Mouse (Mus musculus) kidney, adult 18-20 months (tissue): ENCODE data around the gene Zbtb17.

Experiments
- DNase-seq: peaks from one replicate; pipeline ENCODE4 v3.0.0; 2021

The Zbtb17 gene

GRCm38 (mm10) chr4:141460481-141460880, 16.0 kb downstream of the Zbtb17 start:
- DNase-seq = no peak

- no peak for DNase-seq
Observed at GRCm38 (mm10) chr4:141461088-141461487, 16.6 kb downstream of the Zbtb17 start.

- DNase-seq = no peak
Observed at GRCm38 (mm10) chr4:141461576-141461975, 17.1 kb downstream of the Zbtb17 start.

GRCm38 (mm10) chr4:141463472-141463871, 19.0 kb downstream of the Zbtb17 start:
- peak; percentile 69 for DNase-seq

GRCm38 (mm10) chr4:141464722-141465121, 20.3 kb downstream of the Zbtb17 start:
- no peak for DNase-seq

- no peak for DNase-seq
Observed at GRCm38 (mm10) chr4:141465512-141466288, 21.2 kb downstream of the Zbtb17 start.

GRCm38 (mm10) chr4:141466289-141466795, 21.9 kb downstream of the Zbtb17 start:
- DNase-seq = no peak

- no peak for DNase-seq
Observed at GRCm38 (mm10) chr4:141466844-141467580, 22.6 kb downstream of the Zbtb17 start.

GRCm38 (mm10) chr4:141467581-141467927, 23.1 kb downstream of the Zbtb17 start:
- DNase-seq = no peak

- no peak for DNase-seq
Observed at GRCm38 (mm10) chr4:141468576-141468975, 24.1 kb downstream of the Zbtb17 start.

- DNase-seq = no peak
Observed at GRCm38 (mm10) chr4:141469343-141469742, 24.9 kb downstream of the Zbtb17 start.

GRCm38 (mm10) chr4:141471491-141471890, 27.0 kb downstream of the Zbtb17 start:
- DNase-seq = no peak

- no peak for DNase-seq
Observed at GRCm38 (mm10) chr4:141472641-141473321, 28.3 kb downstream of the Zbtb17 start.

GRCm38 (mm10) chr4:141474431-141474830, 30.0 kb downstream of the Zbtb17 start:
- no peak for DNase-seq

- no peak for DNase-seq
Observed at GRCm38 (mm10) chr4:141477681-141478102, 33.2 kb downstream of the Zbtb17 start.

- no peak for DNase-seq
Observed at GRCm38 (mm10) chr4:141478225-141478624, 33.8 kb downstream of the Zbtb17 start.

GRCm38 (mm10) chr4:141478794-141479193, 34.3 kb downstream of the Zbtb17 start:
- DNase-seq = no peak

GRCm38 (mm10) chr4:141479411-141479810, 35.0 kb downstream of the Zbtb17 start:
- no peak for DNase-seq

GRCm38 (mm10) chr4:141484071-141484470, 39.6 kb downstream of the Zbtb17 start:
- no peak for DNase-seq

GRCm38 (mm10) chr4:141487581-141487980, 43.1 kb downstream of the Zbtb17 start:
- no peak for DNase-seq

- peak; percentile 41 for DNase-seq
Observed at GRCm38 (mm10) chr4:141488670-141489069, 44.2 kb downstream of the Zbtb17 start.

GRCm38 (mm10) chr4:141500637-141501036, 56.2 kb downstream of the Zbtb17 start:
- DNase-seq = peak; percentile 42

GRCm38 (mm10) chr4:141501058-141501457, 56.6 kb downstream of the Zbtb17 start:
- no peak for DNase-seq
